Mouse (Mus musculus) MEL (cell line): ENCODE results near the gene Tsx.

Experiments used
- BHLHE40 ChIP-seq: IDR thresholded peaks from 2 replicates; pipeline ENCODE4 v1.6.1; 2012; ENCODE audit warnings: low read depth, mild to moderate bottlenecking, inconsistent platforms, low read length, improper control_type of control experiment, borderline replicate concordance
- CTCF ChIP-seq, 3 experiments: IDR thresholded peaks in 2 of 3; conservative IDR thresholded peaks in 1 of 3; 2 replicates each; pipeline ENCODE4 v1.5.1; 2011 to 2012; ENCODE audit warnings: low read length in 3 of 3, low read depth in 2 of 3, mild to moderate bottlenecking in 2 of 3, improper control_type of control experiment in 1 of 3, inconsistent platforms in 1 of 3, mixed read lengths in 1 of 3, moderate library complexity in 1 of 3; ENCODE audit not compliant: control insufficient read depth in 1 of 3, insufficient read depth in 1 of 3, poor library complexity in 1 of 3, severe bottlenecking in 1 of 3
- EP300 ChIP-seq, 2 experiments: IDR thresholded peaks; 2 replicates each; pipeline ENCODE4 v1.6.1; 2011; ENCODE audit warnings: improper control_type of control experiment in 2 of 2, low read length in 2 of 2, low read depth in 1 of 2, mild to moderate bottlenecking in 1 of 2
- HCFC1 ChIP-seq: IDR thresholded peaks from 2 replicates; pipeline ENCODE4 v1.6.1; 2012; ENCODE audit warnings: low read depth, mild to moderate bottlenecking, inconsistent platforms, low read length, improper control_type of control experiment, moderate library complexity
- MXI1 ChIP-seq: IDR thresholded peaks from 2 replicates; pipeline ENCODE4 v1.6.1; 2011; ENCODE audit warnings: mild to moderate bottlenecking, low read depth, low read length, improper control_type of control experiment
- NELFE ChIP-seq: IDR thresholded peaks from 2 replicates; pipeline ENCODE4 v1.6.1; 2011; ENCODE audit warnings: low read depth, low read length, improper control_type of control experiment
- POLR2A ChIP-seq, 2 experiments: IDR thresholded peaks; 2 replicates each; pipeline ENCODE4 v1.6.1; 2011 to 2012; ENCODE audit warnings: low read length in 2 of 2, mild to moderate bottlenecking in 2 of 2, control low read depth in 1 of 2, improper control_type of control experiment in 1 of 2, low read depth in 1 of 2, moderate library complexity in 1 of 2; ENCODE audit not compliant: control insufficient read depth in 1 of 2, insufficient read depth in 1 of 2, poor library complexity in 1 of 2
- POLR2AphosphoS2 ChIP-seq: IDR thresholded peaks from 2 replicates; pipeline ENCODE4 v1.6.1; 2011; ENCODE audit warnings: low read length, improper control_type of control experiment
- RAD21 ChIP-seq: IDR thresholded peaks from 2 replicates; pipeline ENCODE4 v1.6.1; 2011; ENCODE audit warnings: mild to moderate bottlenecking, low read depth, low read length, improper control_type of control experiment
- RCOR1 ChIP-seq: IDR thresholded peaks from 2 replicates; pipeline ENCODE4 v1.6.1; 2012; ENCODE audit warnings: low read depth, mild to moderate bottlenecking, inconsistent platforms, low read length, improper control_type of control experiment
- SIN3A ChIP-seq: IDR thresholded peaks from 2 replicates; pipeline ENCODE4 v1.6.1; 2012; ENCODE audit warnings: low read length, improper control_type of control experiment, inconsistent platforms
- TAL1 ChIP-seq: IDR thresholded peaks from 2 replicates; pipeline ENCODE4 v1.6.1; 2012; ENCODE audit warnings: mild to moderate bottlenecking, inconsistent platforms, low read length, moderate library complexity, mixed read lengths

GRCm38 (mm10) chrX:103452815-103453214 lies 38.5 kb downstream of the Tsx start:
- TF ChIP-seq EP300 (IDR thresholded peaks at IDR 0.05; ENCODE audit: low read depth in 1 of 2, low read length in 2 of 2) (no peak), MXI1 (no peak), POLR2AphosphoS2 (no peak), NELFE (no peak), CTCF (IDR thresholded peaks at IDR 0.05 in 2 of 3, conservative IDR thresholded peaks at IDR 0.05 in 1 of 3; ENCODE audit: control insufficient read depth in 1 of 3, insufficient read depth in 1 of 3, low read depth in 2 of 3, low read length in 3 of 3, poor library complexity in 1 of 3, severe bottlenecking in 1 of 3) (no peak), HCFC1 (no peak), RCOR1 (no peak), TAL1 (no peak), RAD21 (no peak), BHLHE40 (no peak), SIN3A (no peak), POLR2A (IDR thresholded peaks at IDR 0.05; ENCODE audit: control insufficient read depth in 1 of 2, insufficient read depth in 1 of 2, low read depth in 1 of 2, low read length in 2 of 2, poor library complexity in 1 of 2) (no peak)
